Mouse (Mus musculus): ENCODE data around the gene Reep3.

DNA sequence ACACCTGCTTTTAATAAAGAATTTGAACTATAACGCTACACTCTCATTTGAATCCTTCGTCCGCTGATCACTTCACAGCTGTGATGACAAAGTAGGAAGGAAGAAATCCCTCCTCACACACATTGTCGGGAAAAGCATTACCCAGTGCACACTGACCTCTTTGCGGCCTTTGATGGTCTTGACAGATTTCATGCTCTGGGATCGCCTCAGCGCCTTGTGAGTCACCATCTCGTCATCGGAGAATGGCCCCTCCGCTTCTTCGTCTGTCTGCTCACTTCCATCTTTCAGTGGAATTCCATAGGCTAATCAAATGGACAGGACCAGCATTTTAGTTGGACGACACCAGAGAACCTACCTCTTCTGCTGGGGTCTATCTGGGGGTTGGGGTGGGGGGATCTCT lies 82.0 kb downstream of the Reep3 start:
- no peak for TF ChIP-seq CTCF (IDR thresholded peaks at IDR 0.05; ENCODE audit: borderline replicate concordance, extremely low read depth, insufficient read depth, insufficient read length)
- TF ChIP-seq POLR2A (IDR thresholded peaks at IDR 0.05; ENCODE audit: borderline replicate concordance, extremely low read depth, insufficient read depth, insufficient read length, poor library complexity, severe bottlenecking): no peak
